Mouse (Mus musculus): Measurements from ENCODE around the gene Dusp12. TPM values are rescaled to one million over a fixed set of nuclear protein-coding genes. Genes with fewer than 3 reads are reported as not detected.

Gene Dusp12
- total RNA-seq, 2 experiments from 2014 or later: 14.9 to 20.4 TPM

DNA sequence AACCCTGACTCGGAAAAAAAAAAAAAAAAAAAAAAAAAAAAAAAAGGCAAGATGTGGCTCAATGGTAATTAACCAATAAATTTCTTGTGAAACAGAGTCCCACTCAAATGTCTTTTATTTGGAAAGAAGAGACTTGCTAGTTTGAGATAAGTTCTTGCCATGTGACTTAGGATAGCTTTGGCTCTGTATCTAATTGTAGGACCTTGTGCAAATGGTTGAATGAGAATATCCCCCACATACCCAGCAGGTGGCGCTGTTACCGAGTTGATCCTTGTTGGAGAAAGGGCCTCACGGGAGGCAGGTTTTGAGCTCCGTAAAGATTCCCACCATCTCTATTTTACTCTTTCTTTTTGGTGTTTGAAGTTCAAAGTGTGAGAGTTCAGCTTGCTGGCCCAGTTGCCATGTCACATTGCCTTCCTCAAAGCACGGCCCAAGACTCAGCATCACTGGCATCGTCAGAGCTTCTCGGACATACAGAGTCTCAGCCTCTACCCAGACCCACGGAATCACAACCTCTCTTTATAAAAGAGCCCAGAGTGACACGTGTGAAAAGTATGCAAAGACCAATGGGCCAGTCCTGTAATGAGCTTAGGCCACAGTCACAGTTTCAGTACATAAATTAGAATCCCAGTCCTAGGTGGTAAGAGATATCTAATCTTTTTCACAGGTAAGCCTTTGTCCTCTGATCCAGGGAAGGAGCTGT lies 16.3 kb upstream of the Dusp12 start:
- intact Hi-C loops (cut with DNase I): loop anchor here (2.0 kb wide), 1 partner anchor 91 kb away; no protein-coding TSS in a partner anchor
- DNase-seq (ENCODE audit: extremely low spot score in 1 of 2, low spot score in 2 of 2): peak; percentile 77 to 85

DNA sequence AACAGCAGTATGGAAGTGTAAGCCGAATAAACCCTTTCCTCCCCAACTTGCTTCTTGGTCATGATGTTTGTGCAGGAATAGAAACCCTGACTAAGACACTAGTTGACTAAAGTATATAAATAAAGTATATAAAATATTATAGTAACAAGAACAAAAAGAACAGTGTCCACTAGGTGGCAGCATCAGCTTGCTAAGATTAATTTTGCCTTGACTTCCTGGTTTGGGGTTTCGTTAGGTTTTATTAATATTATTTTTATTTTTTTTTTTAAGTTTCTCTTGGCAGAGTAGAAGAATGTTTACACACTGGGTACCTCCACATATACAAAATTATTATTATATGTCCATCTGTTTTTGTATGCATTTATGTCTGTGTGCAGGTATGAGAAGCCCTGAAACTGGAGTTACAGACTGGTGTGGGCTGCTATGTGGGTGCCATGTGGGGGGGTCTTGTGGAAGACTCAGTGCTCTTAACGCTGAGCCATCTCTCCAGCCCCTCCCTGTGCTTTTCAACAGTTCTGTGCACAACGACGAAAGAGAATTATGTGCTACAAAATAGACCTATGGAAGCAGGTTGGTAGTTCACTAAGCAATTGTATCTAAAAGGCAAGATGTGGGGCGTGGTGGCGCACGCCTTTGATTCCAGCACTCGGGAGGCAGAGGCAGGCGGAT lies 15.6 kb upstream of the Dusp12 start:
- intact Hi-C loops (cut with DNase I): loop anchor here (2.0 kb wide), 1 partner anchor 92 kb away; no protein-coding TSS in a partner anchor
- peak in 1 of 2 experiments; percentile 67 for DNase-seq (ENCODE audit: extremely low spot score in 1 of 2, low spot score in 2 of 2)

DNA sequence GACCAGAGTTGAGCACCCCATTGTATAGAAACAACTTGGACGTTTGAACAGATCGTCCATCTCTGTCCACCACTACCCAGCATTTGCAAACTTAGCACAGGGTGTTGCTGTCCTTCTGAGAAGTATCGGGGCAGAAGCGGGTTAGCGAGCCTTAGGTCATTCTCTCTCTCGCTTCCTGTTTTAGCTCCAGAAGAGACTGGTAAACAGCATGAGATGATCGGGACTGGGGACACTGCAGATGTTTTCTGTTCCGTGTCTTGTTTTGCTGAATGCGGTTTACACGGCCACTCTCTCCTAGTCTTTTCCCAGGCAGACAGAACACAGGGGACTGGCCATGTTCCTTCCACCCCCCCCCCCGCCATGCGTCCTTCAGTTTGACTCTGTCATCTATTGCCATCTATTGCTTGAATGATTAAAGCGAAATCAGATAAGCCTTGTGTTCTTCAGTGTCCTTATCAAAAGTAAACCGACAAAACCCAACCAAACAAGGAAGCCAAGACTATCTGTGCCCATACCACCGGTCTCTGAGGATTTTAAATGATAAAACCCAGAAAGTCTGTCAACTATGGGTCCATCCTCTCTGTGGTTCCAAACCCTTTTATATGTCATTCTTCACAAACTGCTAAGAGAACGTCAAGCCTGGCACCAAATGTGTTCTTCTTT lies 13.2 kb upstream of the Dusp12 start:
- DNase-seq (ENCODE audit: extremely low spot score in 1 of 2, low spot score in 2 of 2): no peak
- intact Hi-C loops (cut with DNase I): loop anchor here (5.0 to 10.0 kb wide), 2 partner anchors 214 to 356 kb away; partner anchors contain the start of genes Adamts4, Cfap126 and Ndufs2

DNA sequence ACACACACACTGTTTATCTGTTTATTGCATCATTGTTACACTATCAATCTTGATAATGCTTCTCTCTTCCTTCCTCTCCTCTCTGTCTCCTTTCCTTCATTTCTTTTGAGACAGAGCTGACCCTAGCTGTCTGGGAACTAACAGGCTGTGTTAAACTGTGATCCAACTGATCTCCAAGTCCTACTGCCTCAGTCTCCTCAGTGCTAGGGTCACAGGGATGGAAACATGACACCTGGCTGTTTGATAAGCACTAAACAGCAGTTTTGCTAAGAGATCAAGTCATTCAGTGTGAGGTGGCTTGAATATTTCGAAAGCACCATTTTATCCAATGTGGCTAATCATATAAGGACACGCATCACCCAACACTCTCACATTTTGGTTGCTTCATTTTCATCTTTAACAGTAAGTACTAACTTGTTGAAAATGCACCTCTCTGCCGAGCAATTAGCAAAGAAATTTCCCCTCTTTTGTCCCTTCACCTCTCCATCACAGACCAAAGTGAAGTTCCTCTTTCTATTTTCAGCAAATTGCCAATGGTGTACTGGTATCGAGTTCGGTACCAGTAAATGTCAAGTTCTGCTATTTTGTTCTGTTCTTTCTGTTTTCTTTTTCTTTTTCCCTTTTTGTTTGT lies 11.4 kb upstream of the Dusp12 start:
- DNase-seq (ENCODE audit: extremely low spot score in 1 of 2, low spot score in 2 of 2): no peak
- intact Hi-C loops (cut with DNase I): loop anchor here (5.0 to 10.0 kb wide), 2 partner anchors 216 to 358 kb away; partner anchors contain the start of genes Adamts4, Cfap126 and Ndufs2

DNA sequence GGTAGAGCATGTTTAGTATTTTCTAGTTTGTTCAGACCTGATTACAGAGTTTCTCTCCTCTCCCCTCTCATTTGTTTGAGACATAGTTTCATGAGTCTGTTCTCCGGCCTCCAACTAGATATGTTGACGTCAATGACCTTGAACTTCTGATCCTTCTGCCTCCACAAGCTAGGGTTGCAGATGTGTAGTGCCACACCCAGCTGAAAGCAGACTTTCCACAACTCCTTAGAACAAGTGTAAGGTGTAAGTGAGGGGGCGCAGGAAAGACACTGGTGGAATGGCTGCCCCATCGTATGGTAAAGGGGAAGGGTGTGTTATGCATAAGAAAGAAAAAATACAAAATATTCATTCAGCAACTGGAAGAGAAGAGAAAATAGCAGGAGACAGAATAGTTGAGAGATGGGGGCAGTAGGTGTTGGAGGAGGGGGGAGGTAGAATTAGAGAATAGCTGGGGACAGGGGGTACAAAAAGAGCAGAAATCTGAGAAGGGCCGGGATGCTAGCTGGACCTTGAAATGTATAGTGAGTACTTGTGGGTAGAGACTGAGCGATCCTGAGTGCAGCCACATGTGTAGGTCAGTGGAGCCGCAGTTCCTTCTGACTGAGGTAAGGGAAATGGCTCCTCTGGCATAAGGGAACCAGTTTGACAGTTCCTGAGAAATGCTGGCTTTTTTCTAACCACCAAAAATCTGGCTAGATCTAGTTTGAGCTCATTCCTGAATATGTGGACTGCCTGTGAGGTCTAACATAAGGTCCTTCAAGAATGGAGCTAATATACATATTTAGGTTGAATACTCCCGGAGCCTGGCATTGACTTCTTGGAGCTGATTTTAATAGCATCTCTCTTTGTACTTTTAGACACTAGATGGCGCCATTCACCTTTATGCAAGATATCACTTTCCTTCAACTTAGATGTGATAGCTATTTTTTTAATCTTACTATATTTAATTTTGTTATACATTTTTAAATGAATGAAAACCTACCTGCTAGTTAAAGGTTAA lies 9.6 kb upstream of the Dusp12 start:
- intact Hi-C loops (cut with DNase I): loop anchor here (5.0 to 10.0 kb wide), 2 partner anchors 217 to 360 kb away; partner anchors contain the start of genes Adamts4, Cfap126 and Ndufs2
- peak in 1 of 2 experiments; percentile 55 for DNase-seq (ENCODE audit: extremely low spot score in 1 of 2, low spot score in 2 of 2)

DNA sequence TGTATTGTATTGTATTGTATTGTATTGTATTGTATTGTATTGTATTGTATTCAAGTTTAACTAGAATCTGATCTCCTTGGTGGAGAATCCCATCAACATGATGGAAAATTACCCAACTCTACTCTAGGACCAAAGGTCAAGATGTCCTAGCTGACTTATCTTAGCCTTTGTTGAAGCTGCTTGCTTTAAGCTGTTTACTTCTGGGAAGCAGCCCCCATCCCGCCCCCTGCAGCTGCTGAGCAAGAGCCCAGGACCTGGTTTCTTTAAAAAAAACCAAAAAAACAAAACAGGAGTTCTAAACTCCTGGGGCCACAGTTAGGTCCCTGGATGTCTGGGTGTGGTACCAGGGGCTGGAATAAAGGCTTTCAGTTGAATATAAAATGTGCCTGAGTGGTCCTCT lies 6.9 kb upstream of the Dusp12 start:
- intact Hi-C loops (cut with DNase I): loop anchor here (10.0 kb wide), 1 partner anchor 363 kb away; the partner anchor contains the start of genes Adamts4 and Ndufs2
- DNase-seq (ENCODE audit: extremely low spot score in 1 of 2, low spot score in 2 of 2): no peak

DNA sequence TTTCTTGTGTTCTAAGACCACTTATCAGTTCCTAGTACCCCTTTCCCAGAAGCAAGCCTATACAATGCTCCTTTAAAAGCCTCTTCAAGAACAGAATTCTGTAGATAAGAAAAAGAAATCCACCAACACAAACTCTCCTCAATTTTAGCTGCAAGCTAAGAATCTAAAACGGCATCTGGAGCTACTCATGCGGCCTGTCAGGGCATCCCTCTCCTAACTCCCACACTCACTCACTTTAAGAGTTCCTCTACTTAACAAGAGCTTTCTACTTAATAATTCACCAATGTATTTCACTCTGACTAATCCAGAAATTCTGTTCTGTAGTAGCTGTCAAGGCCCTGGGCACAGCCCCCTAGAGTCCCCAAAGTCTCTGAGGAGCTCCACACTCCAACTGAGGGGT lies 6.3 kb upstream of the Dusp12 start:
- intact Hi-C loops (cut with DNase I): loop anchor here (10.0 kb wide), 1 partner anchor 363 kb away; the partner anchor contains the start of genes Adamts4 and Ndufs2
- DNase-seq (ENCODE audit: extremely low spot score in 1 of 2, low spot score in 2 of 2): no peak

DNA sequence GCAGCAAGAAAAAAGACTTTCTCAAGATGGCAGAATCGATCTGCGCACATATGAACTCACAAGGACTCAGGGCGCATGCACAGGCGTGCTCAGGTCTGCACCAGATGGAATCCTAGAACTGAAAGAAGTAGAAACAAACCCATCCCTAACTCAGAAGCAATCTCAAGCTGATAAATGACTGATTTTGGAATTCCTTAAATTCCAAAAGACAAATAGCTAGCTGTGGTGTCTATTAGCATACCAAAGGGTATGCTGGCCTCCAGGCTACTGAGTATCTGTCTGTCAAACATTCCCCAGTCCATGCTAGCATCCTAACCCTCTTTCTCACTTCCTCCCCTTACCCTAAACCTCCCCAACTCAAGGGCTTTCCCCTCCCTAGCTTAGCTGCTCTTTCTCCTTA lies 4.0 kb upstream of the Dusp12 start:
- DNase-seq (ENCODE audit: extremely low spot score in 1 of 2, low spot score in 2 of 2): no peak
- intact Hi-C loops (cut with DNase I): no loop called here

DNA sequence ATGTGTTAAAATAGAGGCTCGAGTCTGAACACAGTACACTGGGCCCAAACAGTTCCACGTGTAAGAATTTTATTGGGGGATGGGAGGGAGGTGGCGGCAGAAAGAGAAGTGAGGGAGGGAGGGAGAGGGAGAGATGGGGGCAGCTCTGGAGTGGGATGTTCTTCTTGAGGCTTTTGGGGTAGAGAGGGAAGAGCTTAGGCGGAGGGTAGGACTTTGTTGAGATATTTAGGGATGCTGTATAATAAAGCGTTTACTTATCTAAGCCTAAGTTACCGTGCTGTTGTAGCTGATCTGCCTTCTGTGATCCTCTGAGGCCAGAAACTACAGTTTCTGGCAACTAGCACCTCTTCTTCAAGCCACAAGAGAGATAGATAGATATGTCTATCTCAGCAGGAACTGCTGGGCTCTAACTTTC lies 711 bp upstream of the Dusp12 start:
- intact Hi-C loops (cut with DNase I): no loop called here

DNA sequence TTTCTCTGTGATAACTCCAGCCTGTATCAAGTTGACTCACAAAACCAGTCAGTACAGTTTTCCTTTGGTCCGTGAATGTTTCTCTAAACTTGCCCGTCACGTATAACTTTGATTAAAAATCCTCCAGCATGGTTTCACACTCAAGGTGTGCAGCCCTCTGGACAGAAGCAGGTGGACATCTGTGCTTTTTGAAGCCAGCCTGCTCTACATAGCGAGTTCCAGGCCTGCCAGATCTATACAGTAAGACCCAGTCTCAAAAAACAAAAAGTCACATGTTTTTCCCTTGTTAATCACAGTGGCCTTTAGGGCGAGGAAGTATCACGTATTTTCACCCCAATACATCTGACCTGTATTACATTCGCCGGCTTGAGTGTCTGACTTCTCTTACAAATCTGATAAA lies 950 bp downstream of the Dusp12 start:
- intact Hi-C loops (cut with DNase I): no loop called here
- no peak for DNase-seq (ENCODE audit: extremely low spot score in 1 of 2, low spot score in 2 of 2)

More for the DNA sequence above, 711 bp upstream of the Dusp12 start:
- DNase-seq (ENCODE audit: extremely low spot score in 1 of 2, low spot score in 2 of 2): no peak

DNA sequence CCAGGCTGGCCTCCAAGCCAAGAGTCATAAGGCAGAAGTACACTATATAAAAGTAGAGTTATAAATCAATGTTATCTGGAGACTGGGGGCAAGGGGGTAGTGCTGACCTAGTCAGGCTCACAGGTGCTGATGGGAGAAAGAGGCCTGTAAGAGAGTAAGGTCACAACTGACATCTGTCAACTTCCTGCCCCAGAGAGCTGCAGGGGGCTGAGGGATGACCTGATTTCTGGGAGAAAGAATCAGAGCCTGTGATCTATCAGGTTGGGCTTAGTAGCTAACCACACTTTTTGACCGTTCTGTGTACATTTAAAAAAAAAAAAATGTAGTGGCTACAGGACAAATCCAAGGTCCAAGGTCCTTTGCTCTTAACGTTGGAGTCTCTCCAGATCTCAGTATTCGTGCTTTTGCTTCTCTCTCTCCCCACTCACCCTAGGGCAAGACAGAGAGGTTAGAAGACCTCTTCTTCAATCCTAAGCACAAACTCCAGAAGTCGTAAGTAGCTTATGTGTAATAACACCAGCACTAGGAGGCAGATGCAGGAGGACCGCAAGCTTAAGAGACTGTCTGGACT lies 2.3 kb downstream of the Dusp12 start:
- intact Hi-C loops (cut with DNase I): no loop called here
- DNase-seq (ENCODE audit: extremely low spot score in 1 of 2, low spot score in 2 of 2): no peak

DNA sequence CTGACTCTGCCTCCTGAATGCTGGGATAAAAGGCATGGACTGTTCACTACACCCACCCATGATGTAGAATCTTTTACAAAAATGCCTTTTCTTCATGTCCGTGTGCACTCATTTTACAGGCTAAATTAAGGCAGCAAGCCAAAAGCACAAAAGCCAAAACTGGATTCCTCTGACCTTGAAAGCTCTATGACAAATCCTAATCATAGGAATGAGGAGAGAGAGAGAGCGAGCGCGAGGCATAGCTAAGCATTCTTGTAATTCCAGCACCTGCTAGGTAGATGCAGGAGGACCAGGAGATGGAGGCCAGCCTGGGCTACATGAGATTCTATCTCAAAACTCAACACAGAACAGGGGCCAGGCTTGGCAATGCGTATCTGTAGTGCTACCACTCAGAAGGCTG lies 8.4 kb downstream of the Dusp12 start:
- DNase-seq (ENCODE audit: extremely low spot score in 1 of 2, low spot score in 2 of 2): no peak
- intact Hi-C loops (cut with DNase I): no loop called here

DNA sequence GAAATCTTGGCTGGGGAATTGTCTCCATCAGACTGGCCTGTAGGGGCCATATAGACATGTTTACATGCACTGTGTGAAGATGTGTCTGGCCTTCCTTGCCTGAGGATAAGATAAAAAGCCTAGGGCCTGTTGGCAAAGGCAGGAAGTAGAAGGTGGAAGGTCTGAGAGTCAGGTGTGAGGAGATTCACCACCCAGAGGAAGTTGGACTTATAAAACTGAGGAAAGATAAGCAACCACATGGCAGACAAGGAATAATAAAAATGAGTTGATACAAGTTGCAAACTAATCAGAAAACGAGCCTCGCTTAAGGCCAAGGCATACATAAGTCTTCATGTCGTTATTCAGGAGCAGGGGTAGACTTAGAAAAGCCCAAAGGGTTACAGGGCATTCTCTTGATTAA lies 9.7 kb downstream of the Dusp12 start:
- DNase-seq (ENCODE audit: extremely low spot score in 1 of 2, low spot score in 2 of 2): no peak
- intact Hi-C loops (cut with DNase I): no loop called here

DNA sequence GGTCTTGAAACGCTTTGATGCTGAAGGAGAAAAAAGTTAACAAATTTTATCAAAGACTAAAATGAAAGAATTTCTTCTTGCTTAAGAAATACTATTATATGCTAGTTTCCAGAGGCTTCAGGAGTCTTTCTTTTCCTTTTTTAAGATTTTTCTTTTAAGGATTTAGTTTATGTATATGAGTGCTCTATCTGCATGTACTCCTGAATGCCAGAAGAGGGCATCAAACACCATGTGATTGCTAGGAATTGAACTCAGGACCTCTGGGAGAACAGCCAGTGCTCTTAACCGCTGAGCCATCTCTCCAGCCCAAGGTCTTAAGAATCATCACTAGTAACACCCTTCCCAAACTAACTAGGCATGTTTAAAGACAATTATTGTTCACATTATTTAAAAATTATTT lies 13.4 kb downstream of the Dusp12 start:
- DNase-seq (ENCODE audit: extremely low spot score in 1 of 2, low spot score in 2 of 2): no peak

DNA sequence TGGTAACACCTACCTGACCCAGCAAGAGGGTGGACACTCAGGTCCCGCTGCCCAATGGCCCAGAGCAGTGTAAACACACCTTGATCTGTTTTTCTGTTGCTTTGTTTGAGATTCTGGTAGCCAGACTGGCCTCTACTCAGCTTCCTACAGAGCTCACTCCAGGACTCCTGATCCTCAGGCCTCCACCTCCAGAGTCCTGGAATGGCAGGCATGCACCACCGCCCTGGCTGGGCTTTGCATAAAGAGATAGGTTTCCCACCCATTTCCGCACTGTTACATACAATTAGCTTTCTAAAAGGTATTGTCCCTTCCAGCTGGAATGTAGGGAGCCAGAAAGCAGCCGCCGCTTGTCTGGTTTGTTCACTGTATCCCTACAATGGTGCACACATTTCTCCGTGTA lies 13.9 kb downstream of the Dusp12 start:
- intact Hi-C loops (cut with DNase I): no loop called here
- DNase-seq (ENCODE audit: extremely low spot score in 1 of 2, low spot score in 2 of 2): no peak

More for the DNA sequence above, 13.4 kb downstream of the Dusp12 start:
- intact Hi-C loops (cut with DNase I): no loop called here

DNA sequence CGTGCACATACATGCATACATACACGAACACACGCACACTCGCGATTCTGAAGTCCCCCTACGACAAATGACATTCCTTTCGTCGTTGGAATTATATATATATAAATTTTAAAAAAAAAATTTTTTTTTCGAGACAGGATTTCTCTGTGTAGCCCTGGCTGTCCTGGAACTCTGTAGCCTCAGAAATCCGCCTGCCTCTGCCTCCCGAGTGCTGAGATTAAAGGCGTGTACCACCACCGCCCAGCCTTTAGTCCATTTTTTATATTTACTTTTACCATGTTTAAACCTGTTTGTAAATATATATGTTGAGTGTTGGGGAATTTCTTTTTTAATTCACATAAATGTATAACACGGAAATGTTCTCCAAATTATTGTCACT lies 16.4 kb downstream of the Dusp12 start:
- intact Hi-C loops (cut with DNase I): no loop called here

DNA sequence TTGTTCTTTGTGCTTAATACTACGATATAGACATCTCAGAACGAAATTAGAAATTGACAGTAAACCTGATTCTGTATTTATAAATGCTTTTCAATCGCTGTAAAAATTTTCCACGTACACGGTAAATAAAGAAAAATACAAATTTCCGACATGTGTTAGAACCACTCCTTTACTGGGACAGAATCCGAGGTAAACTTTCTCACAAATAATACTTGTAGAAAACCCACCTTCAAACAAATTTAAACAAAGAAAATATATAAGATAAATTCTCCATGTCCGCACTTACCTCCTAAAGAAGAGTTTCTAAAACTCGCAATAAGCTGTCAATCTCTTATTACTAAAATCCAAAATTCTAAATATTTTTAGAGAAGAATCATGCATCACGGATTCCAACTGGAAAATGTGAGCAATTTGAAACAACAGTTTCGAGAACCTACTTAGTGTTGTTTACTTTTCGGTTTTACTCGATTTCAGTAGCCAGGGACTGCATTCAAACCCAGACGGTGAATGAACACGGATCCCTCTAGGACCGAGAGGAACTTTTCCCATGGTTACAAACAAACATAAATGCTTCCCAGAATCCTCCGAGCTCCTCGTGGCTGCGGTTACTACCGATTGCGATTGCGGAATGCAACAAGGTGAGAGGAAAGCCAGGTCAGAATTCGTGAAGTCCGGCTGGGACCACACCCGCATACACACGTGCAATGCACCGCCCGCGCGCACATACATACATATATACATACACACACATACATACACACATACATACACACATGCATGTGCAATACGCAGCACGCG lies 17.0 kb downstream of the Dusp12 start:
- intact Hi-C loops (cut with DNase I): no loop called here
- DNase-seq (ENCODE audit: extremely low spot score in 1 of 2, low spot score in 2 of 2): peak; percentile 54 to 75

More for the DNA sequence above, 16.4 kb downstream of the Dusp12 start:
- no peak for DNase-seq (ENCODE audit: extremely low spot score in 1 of 2, low spot score in 2 of 2)

Data from left cerebral cortex, postnatal 10 days (tissue).